Mouse (Mus musculus): ENCODE results near the gene Gm17949.

GRCm38 (mm10) chr17:57030931-57031660 lies 19.8 kb downstream of the Gm17949 start, which contains the start of gene Khsrp:
- no peak for TF ChIP-seq CTCF (IDR thresholded peaks at IDR 0.05; ENCODE audit: low read depth)
- TF ChIP-seq EP300 (IDR thresholded peaks at IDR 0.05; ENCODE audit: low read depth), result no peak

All from liver, embryonic 14.5 days (tissue).